Mouse (Mus musculus) left cerebral cortex, adult 9 months (tissue): ENCODE data around the gene Znfx1.
A peak's percentile ranks its signal among the peaks of the same experiment; 100 is the strongest.
"Not testable (repeated sequence)": the region's sequence is repeated elsewhere in the genome, so short reads cannot be mapped to it uniquely, and the experiment has no call there.

Source experiments
- DNase-seq, 2 experiments: peaks; one replicate each; pipeline ENCODE4 v3.0.0; 2022; ENCODE audit warnings: low spot score in 2 of 2

Gene Znfx1

GRCm38 (mm10) chr2:167053127-167053844 lies 9.5 kb downstream of the Znfx1 start:
- DNase-seq = no peak

GRCm38 (mm10) chr2:167048698-167049358 lies 14.0 kb downstream of the Znfx1 start:
- DNase-seq = no peak

GRCm38 (mm10) chr2:167048223-167048622 lies 14.6 kb downstream of the Znfx1 start:
- no peak for DNase-seq

GRCm38 (mm10) chr2:167043400-167044121 lies 19.3 kb downstream of the Znfx1 start:
- DNase-seq = no peak

- DNase-seq = no peak
Measured at GRCm38 (mm10) chr2:167039386-167039785, 23.4 kb downstream of the Znfx1 start.

- DNase-seq = no peak
Measured at GRCm38 (mm10) chr2:167038716-167039115, 24.1 kb downstream of the Znfx1 start.

- no peak for DNase-seq
Measured at GRCm38 (mm10) chr2:167038297-167038696, 24.5 kb downstream of the Znfx1 start.

GRCm38 (mm10) chr2:167037710-167038109 lies 25.1 kb downstream of the Znfx1 start:
- no peak for DNase-seq

- DNase-seq = no peak
Measured at GRCm38 (mm10) chr2:167030507-167030906, 32.3 kb downstream of the Znfx1 start.

GRCm38 (mm10) chr2:167028553-167028952 lies 34.3 kb downstream of the Znfx1 start:
- DNase-seq = no peak

- DNase-seq = no peak
Measured at GRCm38 (mm10) chr2:167019396-167019795, 43.4 kb downstream of the Znfx1 start.

GRCm38 (mm10) chr2:167015382-167015718 lies 47.5 kb downstream of the Znfx1 start:
- DNase-seq = no peak

GRCm38 (mm10) chr2:167014702-167015381 lies 48.0 kb downstream of the Znfx1 start, which contains the start of gene Ddx27:
Ddx27 (plus strand) TSS chr2:167015193.
- DNase-seq = peak; percentile 66 to 93

- DNase-seq = no peak
Measured at GRCm38 (mm10) chr2:167010546-167010945, 52.3 kb downstream of the Znfx1 start.

GRCm38 (mm10) chr2:167009483-167009882 lies 53.3 kb downstream of the Znfx1 start:
- DNase-seq = no peak

GRCm38 (mm10) chr2:167007565-167007964 lies 55.2 kb downstream of the Znfx1 start:
- DNase-seq = not testable (repeated sequence)

GRCm38 (mm10) chr2:167007001-167007491 lies 55.8 kb downstream of the Znfx1 start:
- DNase-seq = peak in 1 of 2 experiments; percentile 20

GRCm38 (mm10) chr2:167006355-167006754 lies 56.5 kb downstream of the Znfx1 start:
- DNase-seq = no peak

GRCm38 (mm10) chr2:167004099-167004854 lies 58.5 kb downstream of the Znfx1 start:
- peak in 1 of 2 experiments; percentile 88 for DNase-seq

- DNase-seq = no peak
Measured at GRCm38 (mm10) chr2:167001486-167001885, 61.3 kb downstream of the Znfx1 start.

GRCm38 (mm10) chr2:166996533-166996894 lies 66.3 kb downstream of the Znfx1 start:
- DNase-seq = no peak
